Mouse (Mus musculus) midbrain, postnatal 0 days (tissue): Measurements from ENCODE around the gene Sarnp. TPM values are rescaled to one million over a fixed set of nuclear protein-coding genes. Genes with fewer than 3 reads are reported as not detected.

ENCODE experiments used
- ATAC-seq: fragments of 200-750 bp; cut with Nextera tagmentation; 2 replicates; pipeline ENCODE4 v1.8.0; 2017; ENCODE audit warnings: moderate number of reproducible peaks, mild to moderate bottlenecking, moderate TSS enrichment, moderate library complexity; ENCODE audit not compliant: low FRiP score
- DNase-seq: peaks from one replicate; pipeline ENCODE4 v3.0.0-alpha.2; 2015; ENCODE audit warnings: low spot score
- H3K27ac ChIP-seq: fragments of 300-500 bp; sonication (generic); 2 replicates; pipeline ENCODE4 v1.5.1; 2014; ENCODE audit warnings: low read depth, mild to moderate bottlenecking, low read length, mixed read lengths
- H3K27me3 ChIP-seq: fragments of 300-500 bp; sonication (generic); 2 replicates; pipeline ENCODE4 v1.6.1; 2014; ENCODE audit warnings: low read length, control low read depth, mixed read lengths; ENCODE audit not compliant: insufficient read depth
- H3K36me3 ChIP-seq: fragments of 300-500 bp; sonication (generic); 2 replicates; pipeline ENCODE4 v1.6.1; 2014; ENCODE audit warnings: low read length, control low read depth, mixed read lengths; ENCODE audit not compliant: insufficient read depth
- H3K4me1 ChIP-seq: fragments of 300-500 bp; sonication (generic); 2 replicates; pipeline ENCODE4 v1.6.1; 2014; ENCODE audit warnings: mild to moderate bottlenecking, control low read depth, antibody characterized with exemption, low read length, mixed read lengths; ENCODE audit not compliant: insufficient read depth
- H3K4me2 ChIP-seq: fragments of 300-500 bp; sonication (generic); 2 replicates; pipeline ENCODE4 v1.6.1; 2014; ENCODE audit warnings: low read depth, mild to moderate bottlenecking, low read length, mixed read lengths; ENCODE audit not compliant: poor library complexity, severe bottlenecking
- H3K4me3 ChIP-seq: fragments of 300-500 bp; sonication (generic); 2 replicates; pipeline ENCODE4 v1.5.1; 2014; ENCODE audit warnings: low read depth, mild to moderate bottlenecking, low read length, moderate library complexity
- H3K9ac ChIP-seq: fragments of 300-500 bp; sonication (generic); replicated peaks from 2 replicates; pipeline ENCODE4 v1.6.1; 2014; ENCODE audit warnings: mild to moderate bottlenecking, low read length, moderate library complexity, mixed read lengths; ENCODE audit not compliant: poor library complexity, severe bottlenecking
- H3K9me3 ChIP-seq: fragments of 300-500 bp; sonication (generic); 2 replicates; pipeline ENCODE4 v1.6.1; 2016; ENCODE audit warnings: low read length, control low read depth
- CTCF ChIP-seq: IDR thresholded peaks from 2 replicates; pipeline ENCODE4 v1.5.1; 2016; ENCODE audit warnings: antibody characterized with exemption, mild to moderate bottlenecking
- WGBS: fragments of 180-500 bp; shearing (Covaris S2); extraction: QIAGEN DNeasy Blood & Tissue Kit; methylation state at CpG from one replicate; pipeline ENCODE4 v1.1.7; 2014; 5-methylcytosine and 5-hydroxymethylcytosine counted together
- polyA plus RNA-seq: library from polyadenylated mRNA; unstranded; fragments of >200 nt; fragmentation: Nextera tagmentation; extraction: Ambion mirVana; gene quantifications from 2 replicates; pipeline ENCODE4 v1.2.1, GENCODE M21; 2015
- total RNA-seq: library from RNA; depleted of rRNA; stranded (reverse); fragments of >200 nt; gene quantifications from 2 replicates; pipeline ENCODE4 v1.2.3, GENCODE M21; 2014

Sarnp gene
- total and polyA plus RNA-seq, 2 experiments from 2014 or later = 36.8 to 120 TPM

- Histone ChIP-seq H3K4me2 (no peak within 1 kb of the TSS), H3K27ac (no peak within 1 kb of the TSS), H3K4me3 (no peak within 1 kb of the TSS), H3K36me3 (no peaks in the 10 kb centered on the region), H3K27me3 (no peaks in the 10 kb centered on the region), H3K4me1 (no peaks in the 10 kb centered on the region), H3K9ac (no peak within 1 kb of the TSS), H3K9me3 (no peaks in the 10 kb centered on the region)
- 56% methylated on average over 7 of the region's 7 CpGs for WGBS
- DNase-seq (no peak), ATAC-seq (no peak)
- TF ChIP-seq CTCF = no peak
Observed at GRCm38 (mm10) chr10:128790398-128791124, 26.6 kb upstream of the Sarnp start, which contains the start of gene Mmp19. Gene Mmp19, plus strand, starts transcription at chr10:128790910.

GRCm38 (mm10) chr10:128792041-128792440 lies 25.1 kb upstream of the Sarnp start:
- Histone ChIP-seq H3K9me3 (no peaks in the 10 kb centered on the region), H3K36me3 (no peaks in the 10 kb centered on the region), H3K27ac (no peak overlapping the region), H3K9ac (no peak overlapping the region), H3K4me1 (no peaks in the 10 kb centered on the region), H3K4me3 (no peak overlapping the region), H3K4me2 (no peak overlapping the region), H3K27me3 (no peaks in the 10 kb centered on the region)
- ATAC-seq (no peak), DNase-seq (no peak)
- TF ChIP-seq CTCF = no peak

- TF ChIP-seq CTCF = no peak
- Histone ChIP-seq H3K4me1 (no peaks in the 10 kb centered on the region), H3K4me2 (no peak overlapping the region), H3K27ac (no peak overlapping the region), H3K9me3 (no peaks in the 10 kb centered on the region), H3K4me3 (no peak overlapping the region), H3K9ac (no peak overlapping the region), H3K36me3 (no peaks in the 10 kb centered on the region; the same call in 1 of the 2 replicates), H3K27me3 (no peaks in the 10 kb centered on the region)
- ATAC-seq = no peak
- 100% methylated on average over 1 of the region's 1 CpGs for WGBS
- DNase-seq = no peak
Observed at GRCm38 (mm10) chr10:128793258-128793657, 23.9 kb upstream of the Sarnp start.

GRCm38 (mm10) chr10:128794391-128794790 lies 22.7 kb upstream of the Sarnp start:
- no peaks in the 10 kb centered on the region for H3K27me3 ChIP-seq
- no peak overlapping the region for H3K4me2 ChIP-seq
- H3K9ac ChIP-seq = no peak overlapping the region
- WGBS = 92% methylated on average over 5 of the region's 5 CpGs
- no peaks in the 10 kb centered on the region for H3K9me3 ChIP-seq
- DNase-seq (no peak), ATAC-seq (no peak)
- TF ChIP-seq CTCF = no peak
- no peaks in the 10 kb centered on the region for H3K4me1 ChIP-seq
- no peak overlapping the region for H3K4me3 ChIP-seq
- no peaks in the 10 kb centered on the region; the same call in 1 of the 2 replicates for H3K36me3 ChIP-seq
- H3K27ac ChIP-seq = no peak overlapping the region

- DNase-seq = peak; percentile 14
- ATAC-seq = no peak
- Histone ChIP-seq H3K36me3 (no peaks in the 10 kb centered on the region; the same call in 1 of the 2 replicates), H3K9ac (no peak overlapping the region), H3K4me1 (no peaks in the 10 kb centered on the region), H3K4me2 (no peak overlapping the region), H3K9me3 (no peaks in the 10 kb centered on the region), H3K4me3 (no peak overlapping the region), H3K27ac (no peak overlapping the region), H3K27me3 (no peaks in the 10 kb centered on the region)
- 96% methylated on average over 3 of the region's 3 CpGs for WGBS
- no peak for TF ChIP-seq CTCF
Observed at GRCm38 (mm10) chr10:128795581-128795980, 21.6 kb upstream of the Sarnp start.

- H3K4me2 ChIP-seq = no peak overlapping the region
- WGBS = 96% methylated on average over 8 of the region's 8 CpGs
- H3K9me3 ChIP-seq = no peaks in the 10 kb centered on the region
- H3K9ac ChIP-seq = no peak overlapping the region
- no peak for DNase-seq
- no peak for TF ChIP-seq CTCF
- no peak overlapping the region for H3K27ac ChIP-seq
- no peak overlapping the region for H3K4me3 ChIP-seq
- H3K36me3 ChIP-seq = peaks cover 5% of the 10 kb centered on the region; the same call in 1 of the 2 replicates
- H3K27me3 ChIP-seq = no peaks in the 10 kb centered on the region
- H3K4me1 ChIP-seq = peaks cover 6% of the 10 kb centered on the region
- ATAC-seq = no peak
Observed at GRCm38 (mm10) chr10:128798676-128799075, 18.5 kb upstream of the Sarnp start.
